Mouse (Mus musculus) kidney, postnatal 36 days (tissue): Measurements from ENCODE around the gene Trpv4.

Experiments
- DNase-seq, 2 experiments: peaks; one replicate each; pipeline ENCODE4 v3.0.0; 2021 to 2022; ENCODE audit warnings: mixed read lengths in 2 of 2

Trpv4 gene

DNA sequence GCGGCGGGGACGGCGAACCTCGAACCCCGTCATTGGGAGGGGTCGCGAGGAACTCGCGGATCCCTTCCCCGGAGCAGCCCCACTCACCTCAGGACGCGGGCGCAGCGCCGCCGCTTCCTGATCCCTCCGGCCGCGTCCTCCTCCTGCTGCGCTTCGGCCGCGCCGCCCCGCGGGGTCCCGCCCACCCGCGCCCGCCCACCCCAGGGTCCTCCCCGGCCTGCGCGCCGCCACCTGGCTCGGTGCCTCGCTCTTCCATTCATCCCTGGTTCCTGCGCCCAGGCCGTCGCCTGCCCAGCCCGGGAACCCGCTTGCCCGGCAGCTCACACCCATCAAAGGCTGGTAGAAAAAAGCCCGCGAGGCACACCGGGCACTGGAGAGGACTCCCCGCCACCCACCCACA lies at the start of gene Trpv4:
Gene Trpv4 (minus strand): TSS at position 167 of the 400 bp plus-strand sequence.
- DNase-seq: peak; percentile 60 to 80

DNA sequence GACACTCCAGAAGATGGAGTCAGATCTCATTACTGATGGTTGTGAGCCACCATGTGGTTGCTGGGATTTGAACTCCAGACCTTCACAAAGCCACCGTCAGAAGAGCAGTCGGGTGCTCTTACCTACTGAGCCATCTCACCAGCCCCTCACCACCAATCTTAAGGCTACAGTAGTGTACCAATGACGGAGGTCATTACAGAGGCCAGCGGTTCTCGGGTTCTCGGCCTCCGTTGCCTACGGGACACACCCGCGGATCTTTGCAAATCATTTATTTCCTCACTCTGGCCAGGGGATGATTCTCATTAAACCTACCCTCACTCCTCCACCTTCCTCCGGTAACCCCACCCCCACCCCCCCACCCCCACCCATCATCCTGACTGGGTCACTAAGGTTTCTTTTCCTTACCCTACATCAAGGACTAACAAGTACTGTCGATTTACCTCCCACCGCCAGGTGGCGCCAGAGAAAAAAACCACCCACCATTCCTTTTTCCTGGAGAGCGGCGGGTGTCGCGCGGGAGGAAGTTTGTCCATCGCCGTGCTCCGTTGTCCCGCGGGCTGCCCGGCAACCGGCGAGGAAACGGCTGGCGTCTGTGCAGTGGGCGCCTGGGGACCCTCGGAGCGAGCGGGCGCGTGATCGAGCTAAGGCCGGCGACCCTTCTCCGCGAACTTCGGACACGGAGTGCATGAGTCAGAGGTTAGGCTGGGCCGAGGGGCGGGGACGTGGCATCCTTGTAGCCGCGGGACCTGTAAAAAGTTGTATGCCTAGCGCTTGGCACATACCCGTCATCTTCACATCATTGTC lies 49.2 kb upstream of the Trpv4 start, which contains the start of gene Tchp:
Gene Tchp (plus strand): TSS at position 496 of the 804 bp plus-strand sequence.
- peak; percentile 95 to 98 for DNase-seq

- DNase-seq: peak in 1 of 2 experiments; percentile 32
These were observed 44.5 kb upstream of the Trpv4 start for GRCm38 (mm10) chr5:114702403-114703392.

DNA sequence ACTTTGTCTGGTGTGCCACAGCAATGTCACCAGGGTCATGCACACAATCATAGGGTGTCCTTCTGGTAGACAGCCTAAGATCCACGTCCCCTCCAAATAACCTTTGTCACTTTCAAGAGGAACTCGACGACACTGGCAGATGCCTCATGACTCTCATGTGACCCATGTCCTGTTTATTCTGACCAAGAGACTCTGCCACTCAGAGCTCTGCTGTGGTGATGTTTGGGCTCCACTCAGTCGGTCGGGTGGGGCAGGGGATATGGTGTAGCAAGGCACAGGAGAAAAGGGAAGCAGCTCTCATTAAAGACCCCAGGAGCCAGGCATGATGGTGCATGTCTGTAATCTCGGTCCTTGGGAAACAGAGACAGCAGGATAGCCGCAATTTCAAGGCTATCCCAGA lies 40.8 kb upstream of the Trpv4 start:
- DNase-seq: no peak

DNA sequence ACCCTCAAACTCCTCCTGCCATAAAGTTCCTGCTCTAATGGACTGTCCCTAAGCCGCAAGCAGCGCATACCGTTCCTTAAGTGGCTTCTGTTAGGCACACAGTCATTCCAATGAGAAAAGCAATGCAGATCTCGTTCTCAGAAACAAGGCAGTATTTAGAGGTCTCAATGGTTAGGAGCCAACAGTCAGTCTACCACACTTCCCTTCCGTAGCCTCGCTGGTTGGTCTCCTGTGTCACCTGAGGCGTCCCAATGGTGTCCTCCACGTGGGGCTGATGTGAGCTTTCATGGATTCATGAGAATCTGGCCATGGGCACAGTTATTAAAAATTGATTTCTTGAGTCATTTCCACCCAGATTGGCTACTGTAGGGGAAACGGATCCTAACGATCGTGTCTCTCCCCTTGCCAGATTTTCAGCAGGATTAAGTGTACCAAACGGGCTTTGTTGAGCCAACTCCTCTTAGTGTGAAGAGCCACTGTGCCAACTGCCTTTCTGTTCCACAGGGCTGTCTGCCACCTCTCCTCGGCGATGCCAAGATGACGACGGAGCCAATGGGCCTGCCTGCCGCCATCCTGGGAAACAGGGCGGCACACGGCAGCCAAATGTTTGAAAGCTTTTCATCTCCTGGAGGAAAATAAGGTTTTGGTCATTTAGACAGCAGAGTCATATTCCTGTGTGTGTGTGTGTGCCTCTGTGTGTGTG lies 40.0 kb upstream of the Trpv4 start:
- no peak for DNase-seq

DNA sequence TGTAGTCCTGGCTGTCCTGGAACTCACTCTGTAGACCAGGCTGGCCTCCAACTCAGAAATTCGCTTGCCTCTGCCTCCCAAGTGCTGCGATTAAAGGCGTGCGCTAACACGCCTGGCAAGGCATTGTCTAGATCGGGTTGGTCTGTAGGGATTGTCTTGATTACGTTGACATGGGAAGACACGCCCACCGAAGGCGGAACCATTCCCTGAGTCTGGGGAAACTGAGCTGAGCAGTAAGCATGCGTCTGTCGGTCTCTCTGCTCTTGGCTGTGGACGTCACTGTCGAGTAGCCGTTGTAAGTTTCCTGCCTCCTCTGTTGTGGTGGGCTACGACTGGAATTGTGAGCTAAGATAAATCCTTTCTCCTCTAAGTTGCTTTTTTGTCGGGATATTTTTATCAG lies 38.7 kb upstream of the Trpv4 start:
- DNase-seq: no peak

GRCm38 (mm10) chr5:114695775-114696174 lies 37.6 kb upstream of the Trpv4 start:
- DNase-seq: no peak

DNA sequence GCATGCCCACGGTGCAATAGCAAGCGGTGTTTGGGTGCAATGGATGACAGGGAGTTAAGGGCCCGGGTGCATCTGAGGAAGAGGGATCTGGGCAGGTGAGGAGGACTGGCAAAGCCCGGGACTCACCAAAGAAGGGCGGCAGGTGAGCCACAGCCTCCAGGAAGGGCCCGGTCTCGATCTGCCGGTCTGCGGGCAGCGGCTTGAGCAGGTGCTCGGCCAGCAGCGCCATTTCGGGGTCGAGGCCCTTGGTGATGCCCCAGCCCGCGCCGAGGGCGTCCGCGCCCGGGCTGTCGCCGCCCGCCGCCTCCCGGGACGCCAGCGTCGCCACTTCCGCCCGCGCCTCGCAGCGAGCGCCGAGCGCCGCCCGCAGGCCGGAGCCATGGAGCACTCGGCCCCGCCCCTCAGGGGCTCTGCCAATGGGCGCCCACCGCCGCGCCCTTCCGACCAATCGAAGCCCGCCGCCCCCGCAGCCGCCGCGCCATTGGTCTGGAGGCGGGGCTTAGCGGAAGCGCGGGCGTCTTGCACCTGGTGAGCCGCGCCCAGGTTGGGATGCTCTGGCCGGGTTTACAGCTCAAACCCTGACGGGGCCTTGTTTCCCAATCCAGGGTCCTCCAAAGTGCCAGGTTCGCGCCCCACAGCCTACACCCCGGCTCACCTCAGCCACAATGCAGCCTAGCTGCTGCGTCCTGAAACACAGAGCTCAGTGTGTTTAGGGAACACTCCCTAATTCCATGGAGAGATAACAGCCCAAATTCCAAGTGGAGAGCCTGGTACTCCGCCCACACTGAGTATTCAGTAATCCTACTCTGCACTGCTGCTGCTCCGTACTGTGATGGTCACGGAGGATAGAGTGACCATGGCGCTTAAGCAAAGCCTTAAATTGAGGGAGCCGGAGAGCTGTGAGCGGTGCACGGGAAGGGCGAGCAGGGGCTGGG lies 32.7 kb upstream of the Trpv4 start, which contains the start of gene Gltp:
Gene Gltp (minus strand): TSS at position 352 of the 935 bp plus-strand sequence.
- peak; percentile 92 to 97 for DNase-seq

DNA sequence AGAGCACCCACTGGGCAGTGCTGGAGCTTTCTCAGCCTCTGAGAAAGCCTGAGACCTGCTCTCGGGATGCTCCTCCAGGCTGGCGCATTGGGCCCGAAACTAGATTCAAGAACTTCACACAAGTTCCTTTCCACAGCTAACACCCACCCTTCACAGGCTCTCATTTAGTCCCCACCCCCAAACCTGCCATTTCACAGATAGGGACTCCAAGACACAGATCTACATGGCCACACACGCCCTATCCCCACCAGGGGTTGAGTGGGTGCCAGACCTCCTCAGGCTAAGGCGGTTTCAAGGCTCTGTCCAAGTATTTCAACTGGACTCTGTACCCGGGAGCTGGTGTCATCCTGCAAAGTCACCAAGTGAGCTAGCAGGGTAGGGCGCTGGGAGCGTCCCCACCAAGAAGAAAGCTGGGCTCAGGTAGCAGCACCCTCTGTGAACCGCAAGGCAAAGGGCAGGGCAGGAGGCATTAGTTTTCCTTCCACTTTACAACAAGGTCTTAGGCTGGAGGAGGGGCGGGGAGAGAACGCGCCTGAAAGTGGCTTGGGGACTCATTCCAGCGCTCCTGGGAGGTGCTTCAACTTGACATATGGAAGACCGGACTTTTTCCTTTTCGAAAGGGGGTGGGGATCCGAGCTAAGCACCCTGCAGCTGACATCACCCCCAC lies 31.6 kb upstream of the Trpv4 start:
- peak; percentile 76 to 79 for DNase-seq

DNA sequence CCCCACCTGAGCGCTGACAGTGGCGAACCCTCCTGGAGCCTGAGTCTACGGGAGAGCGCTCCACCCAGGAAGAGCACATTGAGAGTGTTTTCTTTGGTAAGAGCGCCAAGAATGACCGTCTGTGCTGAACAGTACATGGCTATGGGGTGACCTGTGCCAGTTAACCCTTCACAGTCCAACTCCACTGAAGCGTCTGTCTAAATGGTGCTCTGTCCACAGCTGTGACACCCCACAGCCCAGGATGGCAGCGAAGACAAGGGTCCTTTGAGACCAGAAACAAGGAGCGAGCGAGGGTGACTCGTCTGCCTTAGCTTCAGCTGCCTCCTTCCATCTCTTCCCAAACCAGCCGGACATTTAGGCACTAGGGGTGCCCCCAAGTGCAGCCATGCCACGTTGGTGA lies 30.5 kb upstream of the Trpv4 start:
- DNase-seq: no peak

GRCm38 (mm10) chr5:114687901-114688300 lies 29.7 kb upstream of the Trpv4 start:
- no peak for DNase-seq

DNA sequence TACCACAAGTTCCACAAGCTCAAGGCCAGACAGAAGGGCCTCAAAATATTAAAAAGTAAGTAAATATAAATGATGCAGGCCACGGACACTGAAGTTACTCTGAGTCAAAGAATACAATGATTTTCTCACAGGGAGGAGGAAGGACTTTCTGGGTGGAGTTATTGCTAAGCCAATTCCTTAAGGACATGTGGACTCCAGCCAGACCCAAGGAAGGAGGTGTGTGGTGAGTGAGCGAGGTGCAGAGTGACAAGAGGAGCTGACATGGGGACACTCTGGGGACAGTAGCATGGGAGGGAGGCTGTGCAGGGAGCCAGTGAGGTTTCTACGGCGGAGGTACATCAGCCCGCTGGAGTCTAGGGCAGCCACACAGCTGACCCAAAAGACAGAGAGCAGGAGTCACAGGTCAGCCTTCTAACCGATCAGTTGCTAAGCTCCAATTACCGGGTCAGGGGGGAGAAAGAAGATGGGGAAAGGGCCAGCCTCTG lies 28.5 kb upstream of the Trpv4 start:
- DNase-seq: no peak

GRCm38 (mm10) chr5:114685986-114686385 lies 27.8 kb upstream of the Trpv4 start:
- DNase-seq: no peak

- no peak for DNase-seq
These were observed 23.5 kb upstream of the Trpv4 start for GRCm38 (mm10) chr5:114681717-114682116.

GRCm38 (mm10) chr5:114680676-114681285 lies 22.6 kb upstream of the Trpv4 start:
- no peak for DNase-seq

DNA sequence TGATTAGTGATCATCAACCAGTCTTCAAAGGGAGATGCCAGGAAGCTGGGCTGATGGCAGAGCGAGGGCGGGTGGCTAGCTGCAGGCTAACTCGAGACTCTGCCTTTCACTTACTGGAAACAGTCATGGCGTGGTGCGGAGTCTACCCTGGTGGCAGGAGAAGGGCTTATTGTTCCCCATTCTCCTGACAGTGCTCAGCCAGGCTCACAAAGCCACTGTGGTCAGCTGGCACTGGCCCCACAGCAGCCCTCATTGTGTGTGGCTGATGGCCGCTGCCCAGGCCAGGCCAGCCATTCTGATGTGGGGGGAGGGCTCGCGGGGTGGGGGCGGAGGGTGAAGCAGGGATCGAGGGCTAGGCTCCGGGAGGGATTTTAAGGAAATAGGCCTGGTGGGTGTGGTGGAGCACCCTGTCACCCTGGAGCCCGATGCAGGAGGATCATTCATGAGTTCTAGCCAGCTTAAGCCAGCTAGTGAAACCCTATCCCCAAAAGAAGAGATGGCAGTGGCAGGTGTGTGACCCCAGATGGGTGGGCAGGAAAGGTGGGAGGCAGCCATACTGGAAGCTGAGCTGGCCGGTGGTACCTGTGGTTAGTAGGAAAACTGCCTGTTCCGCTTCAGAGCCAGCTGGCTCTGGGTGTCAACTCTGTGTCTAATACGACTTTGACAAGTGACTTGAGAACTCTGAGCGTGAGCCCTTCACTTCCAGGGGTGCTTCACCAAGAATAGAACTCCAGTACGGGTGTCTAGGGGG lies 21.8 kb upstream of the Trpv4 start:
- no peak for DNase-seq

DNA sequence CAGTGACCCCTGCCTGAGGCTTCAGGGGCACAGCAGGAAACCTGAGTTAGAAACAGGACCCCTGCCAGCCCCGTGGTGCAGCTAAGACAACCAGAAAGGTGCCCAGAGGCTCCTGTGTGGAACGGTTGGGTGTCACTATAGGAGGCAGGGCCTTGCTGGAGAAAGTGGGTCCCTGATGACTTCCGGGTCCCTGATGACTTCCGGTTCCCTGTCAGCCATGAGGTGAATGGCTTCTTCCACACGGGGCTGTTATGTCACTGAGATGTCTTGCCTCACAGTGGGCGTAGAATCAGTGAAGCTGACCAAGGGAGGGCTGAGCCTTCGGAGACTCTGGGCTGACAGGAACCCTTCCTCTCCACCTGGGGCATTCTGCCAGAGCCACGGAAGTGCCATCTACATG lies 16.4 kb upstream of the Trpv4 start:
- DNase-seq: no peak

- peak in 1 of 2 experiments; percentile 52 for DNase-seq
These were observed 14.9 kb upstream of the Trpv4 start for GRCm38 (mm10) chr5:114673114-114673513.

DNA sequence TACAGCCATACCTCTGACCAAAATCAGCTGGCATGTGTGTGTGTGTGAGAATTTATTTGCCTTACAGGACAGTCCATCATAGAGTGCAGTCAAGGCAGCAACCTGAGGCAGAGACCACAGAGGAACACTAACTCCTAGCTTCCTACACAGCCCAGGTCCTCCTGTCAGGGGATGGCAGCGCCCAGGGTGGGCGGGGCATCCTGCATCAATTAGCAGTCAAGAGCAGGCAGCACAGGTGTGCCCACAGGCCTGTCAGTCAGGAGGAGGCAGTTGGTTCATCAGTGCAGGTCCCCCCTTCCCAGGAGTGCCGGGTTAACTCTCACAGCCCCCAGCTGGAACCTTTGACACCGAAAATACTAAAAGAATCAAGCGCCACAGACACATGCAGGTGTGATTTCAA lies 10.8 kb upstream of the Trpv4 start:
- no peak for DNase-seq
